Mouse (Mus musculus): ENCODE results near the gene Agps. TPM values are rescaled to one million over a fixed set of nuclear protein-coding genes. Genes with fewer than 3 reads are reported as not detected.

Agps gene
- total RNA-seq (2021), result 10 to 100 TPM; 38.6 to 39.2 TPM
- long read RNA-seq, experiment 1, full-length matches to known transcripts, result 21 of 28 reads
- long read RNA-seq, experiment 1, partial matches to known transcripts, result 3 of 28 reads
- long read RNA-seq, experiment 1, other reads (novel, unspliced or antisense), result 4 of 28 reads
- long read RNA-seq, experiment 2, full-length matches to known transcripts, result 25 of 37 reads
- long read RNA-seq, experiment 2, partial matches to known transcripts, result 7 of 37 reads
- long read RNA-seq, experiment 2, other reads (novel, unspliced or antisense), result 5 of 37 reads

GRCm38 (mm10) chr2:75831881-75832633 is at the start of gene Agps:
Agps (plus strand) TSS chr2:75832177.
- peak; percentile 89 to 90 for DNase-seq
- intact Hi-C loops (cut with DNase I), result loop anchor here (5.0 kb wide), 1 partner anchor 35 kb away; no protein-coding TSS in a partner anchor

- DNase-seq, result peak; percentile 61 to 71
- intact Hi-C loops (cut with DNase I), result loop anchor here (1.0 to 2.0 kb wide), 3 partner anchors 61 to 285 kb away; no protein-coding TSS in a partner anchor
Observed at GRCm38 (mm10) chr2:75786075-75786474, 45.9 kb upstream of the Agps start.

GRCm38 (mm10) chr2:75788511-75788910 is 43.5 kb upstream of the Agps start:
- intact Hi-C loops (cut with DNase I), result loop anchor here (1.0 kb wide), 1 partner anchor 91 kb away; no protein-coding TSS in a partner anchor
- no peak for DNase-seq

GRCm38 (mm10) chr2:75789959-75790523 is 41.9 kb upstream of the Agps start:
- intact Hi-C loops (cut with DNase I), result no loop called here

GRCm38 (mm10) chr2:75791561-75792308 is 40.2 kb upstream of the Agps start:
- intact Hi-C loops (cut with DNase I), result no loop called here
- no peak for DNase-seq

More at GRCm38 (mm10) chr2:75789959-75790523, 41.9 kb upstream of the Agps start:
- DNase-seq, result no peak

- intact Hi-C loops (cut with DNase I), result no loop called here
- peak; percentile 29 to 40 for DNase-seq
Observed at GRCm38 (mm10) chr2:75792377-75793203, 39.4 kb upstream of the Agps start.

GRCm38 (mm10) chr2:75796181-75796580 is 35.8 kb upstream of the Agps start:
- intact Hi-C loops (cut with DNase I), result loop anchor here (5.0 kb wide), 1 partner anchor 36 kb away; the partner anchor contains the start of gene Agps
- no peak for DNase-seq

GRCm38 (mm10) chr2:75798434-75798970 is 33.5 kb upstream of the Agps start:
- intact Hi-C loops (cut with DNase I), result loop anchor here (5.0 kb wide), 1 partner anchor 34 kb away; the partner anchor contains the start of gene Agps
- no peak for DNase-seq

GRCm38 (mm10) chr2:75805767-75806166 is 26.2 kb upstream of the Agps start:
- intact Hi-C loops (cut with DNase I), result no loop called here
- DNase-seq, result no peak

- intact Hi-C loops (cut with DNase I), result no loop called here
- DNase-seq, result no peak
Observed at GRCm38 (mm10) chr2:75806891-75807290, 25.1 kb upstream of the Agps start.

GRCm38 (mm10) chr2:75807460-75807859 is 24.5 kb upstream of the Agps start:
- intact Hi-C loops (cut with DNase I), result no loop called here
- no peak for DNase-seq

GRCm38 (mm10) chr2:75814880-75815279 is 17.1 kb upstream of the Agps start:
- DNase-seq, result no peak
- intact Hi-C loops (cut with DNase I), result no loop called here

- intact Hi-C loops (cut with DNase I), result no loop called here
- no peak for DNase-seq
Observed at GRCm38 (mm10) chr2:75815521-75815920, 16.5 kb upstream of the Agps start.

GRCm38 (mm10) chr2:75816673-75817072 is 15.3 kb upstream of the Agps start:
- DNase-seq, result no peak
- intact Hi-C loops (cut with DNase I), result no loop called here

- intact Hi-C loops (cut with DNase I), result no loop called here
- no peak for DNase-seq
Observed at GRCm38 (mm10) chr2:75818719-75819118, 13.3 kb upstream of the Agps start.

- DNase-seq, result no peak
- intact Hi-C loops (cut with DNase I), result no loop called here
Observed at GRCm38 (mm10) chr2:75819796-75820195, 12.2 kb upstream of the Agps start.

- peak; percentile 26 to 37 for DNase-seq
Observed at GRCm38 (mm10) chr2:75821971-75822751, 9.8 kb upstream of the Agps start.

GRCm38 (mm10) chr2:75823736-75824135 is 8.2 kb upstream of the Agps start:
- intact Hi-C loops (cut with DNase I), result no loop called here
- DNase-seq, result no peak

More at GRCm38 (mm10) chr2:75821971-75822751, 9.8 kb upstream of the Agps start:
- intact Hi-C loops (cut with DNase I), result no loop called here

Measured in heart, postnatal 14 days (tissue).